Mouse (Mus musculus): ENCODE results near the gene Sfxn2. TPM values are rescaled to one million over a fixed set of nuclear protein-coding genes. Genes with fewer than 3 reads are reported as not detected.
"Not testable (repeated sequence)": the region's sequence is repeated elsewhere in the genome, so short reads cannot be mapped to it uniquely, and the experiment has no call there.

Sfxn2 gene
- polyA plus RNA-seq, 1 experiment from 2014 or later: 5.2 TPM

DNA sequence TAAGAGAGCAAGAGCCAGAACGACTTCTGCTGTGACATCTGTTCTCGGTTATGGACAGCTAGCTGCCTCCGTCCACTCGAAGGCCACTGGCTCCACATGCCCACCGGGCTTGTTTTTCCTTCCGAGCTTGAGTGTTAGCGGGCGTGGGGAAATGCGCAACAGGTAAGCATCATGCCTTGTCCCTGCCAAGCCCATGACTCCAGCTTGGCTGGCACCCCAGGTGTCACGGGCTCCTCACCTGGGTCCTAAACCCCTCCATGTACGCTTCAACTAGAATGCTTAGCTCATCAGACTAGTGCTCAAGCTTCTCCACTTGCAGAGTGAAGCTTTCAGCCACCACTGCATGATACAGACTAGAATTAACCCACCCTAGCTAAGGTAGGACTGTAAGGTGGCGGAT, 14.5 kb upstream of the Sfxn2 start:
- no peak for ATAC-seq

DNA sequence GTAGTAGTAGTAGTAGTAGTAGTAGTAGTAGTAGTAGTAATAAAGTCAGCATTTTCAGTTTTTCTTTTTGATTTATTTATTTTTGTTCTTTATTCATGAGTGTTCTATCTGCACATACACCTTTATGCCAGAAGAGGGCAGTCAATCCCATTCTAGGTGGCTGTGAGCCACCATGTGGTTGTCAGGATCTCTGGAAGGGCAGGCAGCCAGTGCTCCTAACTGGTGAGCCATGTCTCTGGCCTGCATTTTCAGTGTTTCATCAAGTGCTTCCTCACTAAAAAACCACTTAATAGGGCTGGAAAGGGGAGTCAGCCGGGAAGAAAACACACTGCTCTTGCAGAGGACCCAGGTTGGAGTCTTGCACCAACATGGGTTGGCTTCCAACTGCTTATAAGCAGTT, 11.0 kb upstream of the Sfxn2 start:
- Histone ChIP-seq H3K9ac (ENCODE audit: low read depth, low read length) (no peak overlapping the region), H3K4me1 (replicated peaks; ENCODE audit: control insufficient read depth, insufficient read depth, low read length) (no peaks in the 10 kb centered on the region), H3K27ac (ENCODE audit: low read depth, low read length) (no peak overlapping the region), H3K27me3 (replicated peaks; ENCODE audit: control insufficient read depth, insufficient read depth, low read length) (no peaks in the 10 kb centered on the region), H3K4me3 (ENCODE audit: low read depth, low read length) (no peak overlapping the region), H3K9me3 (ENCODE audit: control insufficient read depth) (no peaks in the 10 kb centered on the region), H3K4me2 (replicated peaks; ENCODE audit: low read depth) (no peak overlapping the region), H3K36me3 (ENCODE audit: control insufficient read depth, insufficient read depth) (no peaks in the 10 kb centered on the region)
- WGBS: 13% methylated on average over 1 of the region's 1 CpGs
- peak; percentile 87 for TF ChIP-seq CTCF (IDR thresholded peaks at IDR 0.05; ENCODE audit: low read depth)
- no peak for ATAC-seq

More for the DNA sequence above, 14.5 kb upstream of the Sfxn2 start:
- WGBS: 78% methylated on average over 12 of the region's 12 CpGs
- Histone ChIP-seq H3K4me2 (replicated peaks; ENCODE audit: low read depth) (no peak overlapping the region), H3K4me3 (ENCODE audit: low read depth, low read length) (no peak overlapping the region), H3K9me3 (ENCODE audit: control insufficient read depth) (no peaks in the 10 kb centered on the region), H3K27me3 (replicated peaks; ENCODE audit: control insufficient read depth, insufficient read depth, low read length) (no peaks in the 10 kb centered on the region), H3K9ac (ENCODE audit: low read depth, low read length) (no peak overlapping the region), H3K27ac (ENCODE audit: low read depth, low read length) (no peak overlapping the region), H3K36me3 (ENCODE audit: control insufficient read depth, insufficient read depth) (no peaks in the 10 kb centered on the region), H3K4me1 (replicated peaks; ENCODE audit: control insufficient read depth, insufficient read depth, low read length) (no peaks in the 10 kb centered on the region)
- TF ChIP-seq CTCF (IDR thresholded peaks at IDR 0.05; ENCODE audit: low read depth): no peak

DNA sequence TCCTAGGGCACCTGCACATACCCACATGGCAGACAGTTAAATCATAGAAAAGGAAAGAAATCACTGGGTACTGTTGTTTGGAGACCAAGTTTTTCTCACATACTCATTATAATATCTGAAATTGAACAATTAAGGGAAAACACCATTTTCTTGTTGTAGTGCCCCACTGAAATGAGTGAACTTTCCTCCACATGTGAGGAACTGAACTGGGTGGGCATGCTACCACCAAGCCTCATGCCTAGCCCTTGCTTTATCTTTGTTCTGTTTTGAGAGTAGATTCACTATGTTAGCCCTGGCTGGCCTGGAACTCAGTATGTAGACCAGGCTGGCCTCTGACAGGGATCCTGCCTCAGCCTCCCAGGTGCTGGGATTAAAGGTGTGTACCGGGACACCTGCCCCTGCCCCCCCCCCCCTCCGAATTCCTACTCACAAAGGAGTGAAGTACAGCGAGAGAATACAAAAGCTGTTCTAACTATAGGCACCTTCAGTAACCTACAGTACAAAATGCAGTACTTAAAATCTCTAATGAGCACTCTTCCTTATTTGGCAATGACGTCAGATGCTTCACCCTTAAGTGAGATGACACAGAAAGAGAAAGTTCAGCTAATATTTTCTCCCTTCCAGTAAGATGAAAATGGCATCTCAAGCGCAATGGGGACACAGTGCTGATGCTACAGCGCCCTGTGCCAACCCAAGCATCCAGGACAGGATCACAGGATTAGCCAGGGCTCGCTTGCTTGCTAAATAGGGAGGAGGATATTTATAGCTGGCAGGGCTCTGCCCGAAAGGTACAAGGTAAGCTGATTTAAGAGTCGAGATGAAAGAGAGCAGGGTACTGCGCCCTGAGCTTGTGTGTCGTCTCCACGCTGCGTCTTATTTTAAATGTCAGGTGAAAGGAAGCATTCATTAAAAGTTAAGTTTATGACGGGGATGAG, 10.3 kb upstream of the Sfxn2 start:
- Histone ChIP-seq H3K27me3 (replicated peaks; ENCODE audit: control insufficient read depth, insufficient read depth, low read length) (no peaks in the 10 kb centered on the region), H3K27ac (ENCODE audit: low read depth, low read length) (no peak overlapping the region), H3K36me3 (ENCODE audit: control insufficient read depth, insufficient read depth) (no peaks in the 10 kb centered on the region), H3K4me1 (replicated peaks; ENCODE audit: control insufficient read depth, insufficient read depth, low read length) (no peaks in the 10 kb centered on the region), H3K4me2 (replicated peaks; ENCODE audit: low read depth) (no peak overlapping the region), H3K4me3 (ENCODE audit: low read depth, low read length) (no peak overlapping the region), H3K9ac (ENCODE audit: low read depth, low read length) (no peak overlapping the region), H3K9me3 (ENCODE audit: control insufficient read depth) (no peaks in the 10 kb centered on the region)
- 84% methylated on average over 14 of the region's 14 CpGs for WGBS
- ATAC-seq: no peak
- TF ChIP-seq CTCF (IDR thresholded peaks at IDR 0.05; ENCODE audit: low read depth): no peak

DNA sequence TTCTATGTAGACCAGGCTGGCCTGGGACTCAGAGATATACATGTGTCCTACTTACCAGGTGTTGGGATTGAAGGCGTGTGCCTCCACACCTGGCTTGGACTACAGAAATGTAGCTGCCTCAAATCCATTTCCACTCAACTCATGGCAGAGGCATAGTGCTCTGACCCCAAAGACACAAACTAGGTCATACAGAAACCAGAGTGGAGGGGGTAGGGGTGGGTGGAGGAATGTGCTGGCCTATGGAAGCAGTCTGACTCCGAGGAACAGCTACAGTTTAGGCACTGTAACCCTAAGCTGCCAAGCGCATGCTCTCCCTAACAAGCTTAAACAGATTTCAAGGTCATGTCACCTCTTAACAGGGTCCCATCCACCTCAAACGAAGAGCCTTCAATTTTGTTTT, 9.6 kb upstream of the Sfxn2 start:
- Histone ChIP-seq H3K4me1 (replicated peaks; ENCODE audit: control insufficient read depth, insufficient read depth, low read length) (no peaks in the 10 kb centered on the region), H3K9me3 (ENCODE audit: control insufficient read depth) (no peaks in the 10 kb centered on the region), H3K36me3 (ENCODE audit: control insufficient read depth, insufficient read depth) (no peaks in the 10 kb centered on the region), H3K9ac (ENCODE audit: low read depth, low read length) (no peak overlapping the region), H3K4me3 (ENCODE audit: low read depth, low read length) (no peak overlapping the region), H3K4me2 (replicated peaks; ENCODE audit: low read depth) (no peak overlapping the region), H3K27ac (ENCODE audit: low read depth, low read length) (no peak overlapping the region), H3K27me3 (replicated peaks; ENCODE audit: control insufficient read depth, insufficient read depth, low read length) (no peaks in the 10 kb centered on the region)
- WGBS: 79% methylated on average over 4 of the region's 4 CpGs
- no peak for ATAC-seq
- no peak for TF ChIP-seq CTCF (IDR thresholded peaks at IDR 0.05; ENCODE audit: low read depth)

DNA sequence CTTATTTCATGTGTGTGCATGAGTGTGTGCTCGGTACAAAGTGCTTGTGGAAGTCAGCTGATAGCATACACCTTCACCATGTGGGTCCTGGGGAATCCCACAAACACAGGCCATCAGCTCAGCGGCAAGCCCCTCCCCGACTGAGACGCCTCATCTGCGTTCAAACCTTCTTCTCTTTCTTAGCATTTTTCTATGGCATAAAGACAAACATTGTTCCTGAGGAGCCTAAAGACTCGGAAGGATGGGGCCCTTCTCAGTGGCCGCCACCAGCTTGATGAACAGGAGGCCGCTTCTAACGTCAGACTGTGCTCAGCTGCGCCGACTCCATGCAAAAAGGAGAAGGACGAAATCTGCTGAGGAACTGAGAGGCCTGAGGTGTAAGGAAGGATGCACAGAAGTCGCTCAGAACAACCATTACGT, 9.1 kb upstream of the Sfxn2 start:
- no peak overlapping the region for H3K9ac ChIP-seq (ENCODE audit: low read depth, low read length)
- H3K4me3 ChIP-seq (ENCODE audit: low read depth, low read length): no peak overlapping the region
- H3K4me1 ChIP-seq (replicated peaks; ENCODE audit: control insufficient read depth, insufficient read depth, low read length): no peaks in the 10 kb centered on the region
- H3K4me2 ChIP-seq (replicated peaks; ENCODE audit: low read depth): no peak overlapping the region
- H3K27ac ChIP-seq (ENCODE audit: low read depth, low read length): no peak overlapping the region
- TF ChIP-seq CTCF (IDR thresholded peaks at IDR 0.05; ENCODE audit: low read depth): no peak
- 78% methylated on average over 14 of the region's 14 CpGs for WGBS
- no peaks in the 10 kb centered on the region for H3K9me3 ChIP-seq (ENCODE audit: control insufficient read depth)
- no peaks in the 10 kb centered on the region for H3K36me3 ChIP-seq (ENCODE audit: control insufficient read depth, insufficient read depth)
- no peaks in the 10 kb centered on the region for H3K27me3 ChIP-seq (replicated peaks; ENCODE audit: control insufficient read depth, insufficient read depth, low read length)
- ATAC-seq: no peak

DNA sequence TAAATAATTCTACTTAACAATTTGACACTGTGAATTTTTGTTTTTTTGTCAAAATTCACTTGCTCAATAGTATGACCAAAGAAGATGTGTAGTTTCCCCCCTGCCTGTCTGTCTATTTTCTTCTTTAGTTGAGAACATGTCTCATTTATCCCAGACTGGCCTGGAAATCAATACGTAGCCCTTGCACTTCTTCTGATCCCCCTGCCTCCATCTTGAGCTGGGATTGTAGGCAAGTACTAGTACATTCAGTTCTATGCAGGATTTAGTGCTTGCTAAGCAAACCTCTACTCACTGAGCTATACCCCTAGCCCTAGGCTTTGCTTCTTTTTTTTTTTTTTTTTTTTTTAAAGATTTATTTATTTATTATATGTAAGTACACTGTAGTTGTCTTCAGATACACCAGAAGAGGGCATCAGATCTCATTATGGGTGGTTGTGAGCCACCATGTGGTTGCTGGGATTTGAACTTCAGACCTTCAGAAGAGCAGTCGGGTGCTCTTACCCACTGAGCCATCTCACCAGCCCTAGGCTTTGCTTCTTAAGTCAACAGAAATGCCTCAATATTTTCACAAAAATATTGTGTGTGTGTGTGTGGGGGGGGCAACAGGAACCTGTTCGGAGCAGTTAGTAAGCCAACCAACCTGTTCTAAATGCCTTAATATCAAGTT, 1.8 kb upstream of the Sfxn2 start:
- peak overlapping the region; percentile 94 for H3K4me2 ChIP-seq (replicated peaks; ENCODE audit: low read depth)
- not testable (repeated sequence) for H3K27ac ChIP-seq (ENCODE audit: low read depth, low read length); H3K27me3 ChIP-seq (replicated peaks; ENCODE audit: control insufficient read depth, insufficient read depth, low read length); ATAC-seq; H3K9me3 ChIP-seq (ENCODE audit: control insufficient read depth); H3K4me3 ChIP-seq (ENCODE audit: low read depth, low read length); H3K9ac ChIP-seq (ENCODE audit: low read depth, low read length); H3K4me1 ChIP-seq (replicated peaks; ENCODE audit: control insufficient read depth, insufficient read depth, low read length); H3K36me3 ChIP-seq (ENCODE audit: control insufficient read depth, insufficient read depth)
- WGBS: 55% methylated on average over 3 of the region's 3 CpGs
